Mouse (Mus musculus) heart, adult 18-20 months (tissue): ENCODE data around the gene Kansl2. TPM values are rescaled to one million over a fixed set of nuclear protein-coding genes. Genes with fewer than 3 reads are reported as not detected.
A peak's percentile ranks its signal among the peaks of the same experiment; 100 is the strongest.

Source experiments
- DNase-seq, 2 experiments: peaks; one replicate each; pipeline ENCODE4 v3.0.0; 2021 to 2022; ENCODE audit warnings: mixed read lengths in 1 of 2
- microRNA-seq, 2 experiments: library from miRNA; unstranded; fragments of <30 nt; microRNA quantifications; one replicate each; pipeline ENCODE4 v1.2.0; 2022
- total RNA-seq, 2 experiments: library from RNA; stranded (reverse); gene quantifications; 2 replicates each; pipeline ENCODE4 v1.2.3; 2021

The Kansl2 gene
- total RNA-seq, 2 experiments from 2014 or later = 73.5 to 85.8 TPM

- peak; percentile 63 to 85 for DNase-seq
These were observed 29.6 kb downstream of the Kansl2 start for GRCm38 (mm10) chr15:98504514-98504913.

GRCm38 (mm10) chr15:98503317-98503716 lies 30.7 kb downstream of the Kansl2 start:
- no peak for DNase-seq

- no peak for DNase-seq
These were observed 36.4 kb downstream of the Kansl2 start for GRCm38 (mm10) chr15:98497631-98498030.

- no peak for DNase-seq
These were observed 42.0 kb downstream of the Kansl2 start, which contains the start of gene Olfr279 for GRCm38 (mm10) chr15:98492102-98492501. TSS of gene Olfr279 (plus strand) at chr15:98492402.

- no peak for DNase-seq
These were observed 42.7 kb downstream of the Kansl2 start for GRCm38 (mm10) chr15:98491332-98491731.

GRCm38 (mm10) chr15:98486433-98487021 lies 47.5 kb downstream of the Kansl2 start:
- no peak for DNase-seq

- DNase-seq = peak; percentile 58 to 84
These were observed 49.9 kb downstream of the Kansl2 start for GRCm38 (mm10) chr15:98483907-98484886.

GRCm38 (mm10) chr15:98482701-98483100 lies 51.4 kb downstream of the Kansl2 start, which contains the start of gene Lalba:
TSS of gene Lalba (minus strand) at chr15:98482721.
- peak; percentile 24 to 45 for DNase-seq

- no peak for DNase-seq
These were observed 54.4 kb downstream of the Kansl2 start for GRCm38 (mm10) chr15:98479568-98480102.

- DNase-seq = peak in 1 of 2 experiments; percentile 16
These were observed 57.8 kb downstream of the Kansl2 start for GRCm38 (mm10) chr15:98476281-98476680.

- DNase-seq = peak; percentile 38 to 78
These were observed 58.7 kb downstream of the Kansl2 start for GRCm38 (mm10) chr15:98475382-98475781.

GRCm38 (mm10) chr15:98474958-98475357 lies 59.1 kb downstream of the Kansl2 start:
- no peak for DNase-seq

GRCm38 (mm10) chr15:98471539-98471938 lies 62.5 kb downstream of the Kansl2 start:
- no peak for DNase-seq

GRCm38 (mm10) chr15:98469596-98469995 lies 64.5 kb downstream of the Kansl2 start, which contains the start of gene OR5BS1P:
TSS of gene OR5BS1P (plus strand) at chr15:98469896.
- DNase-seq = no peak

Small RNA genes lying within 50 kb of the gene (microRNA-seq; reads per million reads assigned to microRNA genes)
- gene Mir1291 = 0.54 to 1.5 reads per million in 2 experiments

Other genes starting within 250 kb of the Kansl2 start
- 1 to 10 TPM; 5.7 to 5.8 TPM for gene Zfp641, start 238.1 kb downstream of the Kansl2 start, total RNA-seq
- gene Olfr285, start 216.9 kb downstream of the Kansl2 start, total RNA-seq = not detected
- not detected for gene Olfr284, start 193.3 kb downstream of the Kansl2 start, total RNA-seq
- not detected for gene Olfr283, start 153.3 kb downstream of the Kansl2 start, total RNA-seq
- not detected for gene Olfr282, start 103.0 kb downstream of the Kansl2 start, total RNA-seq
- not detected for gene Olfr281, start 81.7 kb downstream of the Kansl2 start, total RNA-seq
- gene OR5BS1P, start 64.4 kb downstream of the Kansl2 start, total RNA-seq = not detected
- gene Lalba, start 51.5 kb downstream of the Kansl2 start, total RNA-seq = under 1 TPM in 1 of 2 experiments, not detected in 1; 0.39 TPM
- gene Olfr279, start 41.9 kb downstream of the Kansl2 start, total RNA-seq = not detected
- 10 to 100 TPM; 26.3 to 31.2 TPM for gene Ccnt1, start 36.7 kb upstream of the Kansl2 start, total RNA-seq
- 1 to 10 TPM; 2.5 to 2.8 TPM for gene 4930415O20Rik, start 36.7 kb upstream of the Kansl2 start, total RNA-seq
- 100 to 1,000 TPM; 141 to 148 TPM for gene Adcy6, start 75.8 kb upstream of the Kansl2 start, total RNA-seq
- 1 to 10 TPM; 2.7 to 3.3 TPM for gene Cacnb3, start 96.6 kb upstream of the Kansl2 start, total RNA-seq
- 10 to 100 TPM; 60.7 to 63.2 TPM for gene Ddx23, start 128.6 kb upstream of the Kansl2 start, total RNA-seq
- 1 to 10 TPM in 1 of 2 experiments, under 1 TPM in 1; 0.77 to 1.3 TPM for gene Rnd1, start 143.2 kb upstream of the Kansl2 start, total RNA-seq
- gene Ccdc65, start 173.9 kb upstream of the Kansl2 start, total RNA-seq = under 1 TPM; 0.67 to 0.72 TPM
- gene Fkbp11, start 193.9 kb upstream of the Kansl2 start, total RNA-seq = 1 to 10 TPM; 7.9 to 8.5 TPM
- gene Arf3, start 228.9 kb upstream of the Kansl2 start, total RNA-seq = 10 to 100 TPM; 17.8 to 21.5 TPM
- gene Wnt10b, start 243.9 kb upstream of the Kansl2 start, total RNA-seq = under 1 TPM; 0.10 to 0.20 TPM